Mouse (Mus musculus): ENCODE measurements around the gene Mnx1.

DNA sequence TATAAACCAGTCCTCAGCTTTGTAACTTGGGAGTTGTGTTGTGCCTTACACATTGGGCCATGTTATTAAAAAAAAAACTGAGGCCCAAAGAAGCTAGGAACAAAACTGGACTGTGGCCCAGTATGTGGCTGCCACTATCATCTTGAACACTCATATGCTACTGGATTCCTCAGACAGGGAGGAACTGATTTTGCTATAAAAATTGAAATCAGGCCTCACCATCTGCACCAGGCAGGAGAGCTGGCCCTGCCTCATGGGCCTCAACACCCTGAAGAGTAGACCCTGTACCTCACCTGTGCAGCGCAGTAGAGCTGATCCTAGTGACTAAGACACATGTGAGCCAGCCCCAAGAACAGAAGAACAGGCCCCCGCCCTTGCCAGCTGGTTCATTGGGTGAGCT, 33.0 kb downstream of the Mnx1 start:
- no peak for TF ChIP-seq POLR2AphosphoS5 (IDR thresholded peaks at IDR 0.05; ENCODE audit: insufficient replicate concordance, low read depth, low read length)
- no peak for TF ChIP-seq GATA1 (IDR thresholded peaks at IDR 0.05; ENCODE audit: borderline replicate concordance, low read length)

Measured in G1E (cell line).